Comparison of ENCODE assay signal across 12 mouse cellular contexts in the genomic region with DNA sequence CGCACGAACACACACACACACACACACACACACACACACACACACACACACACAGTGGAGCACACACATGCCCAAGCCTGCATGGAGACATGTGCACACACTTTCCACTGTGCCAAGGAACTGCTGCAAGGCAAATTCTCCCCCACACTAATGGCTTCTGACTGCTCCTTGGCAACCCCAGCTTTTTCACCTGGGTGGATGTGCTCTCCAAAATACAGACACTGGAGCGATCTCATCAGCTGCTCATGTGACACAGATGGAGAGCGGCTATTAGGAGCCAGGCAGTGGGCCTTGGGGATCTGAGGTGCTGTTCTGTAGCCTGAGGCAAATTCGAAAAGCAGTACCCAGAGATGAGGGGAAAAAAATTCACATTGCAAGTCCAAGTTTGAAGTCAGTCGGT.
DNase-seq lines count a peak whose midpoint lies in the region; ATAC-seq and TF ChIP-seq lines count a peak whose summit lies in the region.
"Had no signal": no experiment of that assay in that cellular context is flagged by ENCODE, and none has a peak within 500 bp of the region (broad histone marks: within the 10 kb centered on the region; RNA-seq: fewer than 3 reads in every experiment).

No protein-coding gene starts in this region.

- H3K27ac ChIP-seq in neural tube, embryonic 11.5 days (ENCODE audit: low read depth, low read length), result no peak overlapping the region
- H3K27ac ChIP-seq in hindbrain, embryonic 12.5 days, result peak overlapping the region; percentile 62
- no peak overlapping the region for H3K27ac ChIP-seq in midbrain, postnatal 0 days (ENCODE audit: low read depth, low read length)
- H3K27ac ChIP-seq: gastrocnemius, adult 2 months had no signal

- TF ChIP-seq CTCF in midbrain, postnatal 0 days (IDR thresholded peaks at IDR 0.05), result no peak

- H3K9ac ChIP-seq in neural tube, embryonic 11.5 days (ENCODE audit: low read length), result no peak overlapping the region
- no peak overlapping the region for H3K9ac ChIP-seq in hindbrain, embryonic 12.5 days
- H3K9ac ChIP-seq in midbrain, postnatal 0 days (replicated peaks; ENCODE audit: low read length, poor library complexity, severe bottlenecking), result no peak overlapping the region

- no peaks in the 10 kb centered on the region for H3K27me3 ChIP-seq in neural tube, embryonic 11.5 days (ENCODE audit: control insufficient read depth, insufficient read depth, low read length)
- no peaks in the 10 kb centered on the region for H3K27me3 ChIP-seq in hindbrain, embryonic 12.5 days
- no peaks in the 10 kb centered on the region for H3K27me3 ChIP-seq in midbrain, postnatal 0 days (ENCODE audit: insufficient read depth, low read length)

- no peak overlapping the region for H3K4me3 ChIP-seq in neural tube, embryonic 11.5 days (ENCODE audit: low read depth, low read length)
- H3K4me3 ChIP-seq in hindbrain, embryonic 12.5 days, result no peak overlapping the region
- no peak overlapping the region for H3K4me3 ChIP-seq in midbrain, postnatal 0 days (ENCODE audit: low read depth, low read length)
- H3K4me3 ChIP-seq: gastrocnemius, adult 2 months had no signal

- H3K4me2 ChIP-seq in neural tube, embryonic 11.5 days (ENCODE audit: low read depth), result no peak overlapping the region
- H3K4me2 ChIP-seq in hindbrain, embryonic 12.5 days (replicated peaks), result no peak overlapping the region
- H3K4me2 ChIP-seq in midbrain, postnatal 0 days (ENCODE audit: low read depth, low read length, poor library complexity, severe bottlenecking), result no peak overlapping the region

- H3K4me1 ChIP-seq in neural tube, embryonic 11.5 days (ENCODE audit: control insufficient read depth, insufficient read depth, low read length), result peaks cover 29% of the 10 kb centered on the region
- H3K4me1 ChIP-seq in hindbrain, embryonic 12.5 days, result peaks cover 49% of the 10 kb centered on the region
- H3K4me1 ChIP-seq in midbrain, postnatal 0 days (ENCODE audit: insufficient read depth, low read length), result no peaks in the 10 kb centered on the region

- H3K9me3 ChIP-seq in neural tube, embryonic 11.5 days (ENCODE audit: control insufficient read depth, low read length), result no peaks in the 10 kb centered on the region
- no peaks in the 10 kb centered on the region for H3K9me3 ChIP-seq in hindbrain, embryonic 12.5 days (replicated peaks)
- no peaks in the 10 kb centered on the region for H3K9me3 ChIP-seq in midbrain, postnatal 0 days (ENCODE audit: low read length)

- 68% methylated on average over 6 of the region's 6 CpGs for WGBS in neural tube, embryonic 11.5 days
- WGBS in hindbrain, embryonic 12.5 days, result 71% methylated on average over 6 of the region's 6 CpGs
- WGBS in midbrain, postnatal 0 days, result 53% methylated on average over 6 of the region's 6 CpGs

- peak; percentile 8 to 16 for DNase-seq in cerebellum, postnatal 10 days
- DNase-seq in cerebellum, postnatal 14 days, result no peak
- peak; percentile 48 for DNase-seq in neural tube, embryonic 11.5 days (ENCODE audit: low spot score)
- no peak for DNase-seq in neural tube, embryonic 10.5 days (ENCODE audit: extremely low spot score, low spot score)
- peak; percentile 47 for DNase-seq in midbrain, postnatal 0 days (ENCODE audit: low spot score)
- DNase-seq in Muller cell, postnatal 12 days (ENCODE audit: inconsistent ontology term), result no peak
- DNase-seq: adrenal gland, adult 2 months; gastrocnemius, adult 2 months; kidney, postnatal 4 days; lung, postnatal 10 days had no signal

- no peak for ATAC-seq in neural tube, embryonic 11.5 days (ENCODE audit: insufficient read depth, low FRiP score, low TSS enrichment)
- peak; percentile 48 for ATAC-seq in hindbrain, embryonic 12.5 days (ENCODE audit: low FRiP score)
- peak; percentile 61 for ATAC-seq in midbrain, postnatal 0 days (ENCODE audit: low FRiP score)
- ATAC-seq in granulocyte monocyte progenitor cell, adult 5-6 weeks (replicated peaks; ENCODE audit: poor library complexity, severe bottlenecking), result no peak

- H3K36me3 ChIP-seq in neural tube, embryonic 11.5 days (ENCODE audit: control insufficient read depth, insufficient read depth, low read length), result no peaks in the 10 kb centered on the region
- H3K36me3 ChIP-seq in hindbrain, embryonic 12.5 days, result peaks cover 13% of the 10 kb centered on the region
- H3K36me3 ChIP-seq in midbrain, postnatal 0 days (ENCODE audit: insufficient read depth, low read length), result no peaks in the 10 kb centered on the region

Comparison
In these comparisons a context has a peak if more than half of its experiments do, and no peak if none do; other contexts are left out.
1. DNase-seq: peak in cerebellum, postnatal 10 days (2 of 2), neural tube, embryonic 11.5 days (single experiment) and midbrain, postnatal 0 days (single experiment); none in cerebellum, postnatal 14 days (0 of 2), neural tube, embryonic 10.5 days (single experiment) and Muller cell, postnatal 12 days (single experiment).
2. ATAC-seq: peak in hindbrain, embryonic 12.5 days (single experiment) and midbrain, postnatal 0 days (single experiment); none in neural tube, embryonic 11.5 days (single experiment) and granulocyte monocyte progenitor cell, adult 5-6 weeks (single experiment).